Mouse (Mus musculus): ENCODE results near the gene Slc44a4. TPM values are rescaled to one million over a fixed set of nuclear protein-coding genes. Genes with fewer than 3 reads are reported as not detected.
"Not testable (repeated sequence)": the region's sequence is repeated elsewhere in the genome, so short reads cannot be mapped to it uniquely, and the experiment has no call there.

Gene Slc44a4
- polyA plus RNA-seq, 1 experiment, result 101 TPM

GRCm38 (mm10) chr17:34955884-34956283 lies 41.6 kb downstream of the Slc44a4 start:
- H3K4me3 ChIP-seq (ENCODE audit: low read depth, low read length), result no peak overlapping the region
- 83% methylated on average over 3 of the region's 3 CpGs for WGBS
- H3K36me3 ChIP-seq (ENCODE audit: control insufficient read depth, insufficient read depth, low read length), result 0 out of 2 replicates have a peak, but pooled peaks cover under 1% of the 10 kb centered on the region
- 0 out of 2 replicates have a peak, but pooled peaks cover 2% of the 10 kb centered on the region for H3K4me1 ChIP-seq (ENCODE audit: control insufficient read depth, insufficient read depth, insufficient read length, low read length)
- TF ChIP-seq CTCF (IDR thresholded peaks at IDR 0.05; ENCODE audit: extremely low read depth, insufficient read length, insufficient replicate concordance, low read depth, low read length) (no peak), POLR2A (IDR thresholded peaks at IDR 0.05; ENCODE audit: low read depth, low read length) (no peak)
- H3K27ac ChIP-seq (ENCODE audit: insufficient read depth, low read depth, low read length), result no peak overlapping the region
- no peaks in the 10 kb centered on the region for H3K27me3 ChIP-seq (ENCODE audit: control insufficient read depth, insufficient read depth, low read length)

GRCm38 (mm10) chr17:34956340-34956739 lies 42.1 kb downstream of the Slc44a4 start:
- Histone ChIP-seq H3K27me3 (ENCODE audit: control insufficient read depth, insufficient read depth, low read length) (no peaks in the 10 kb centered on the region), H3K36me3 (ENCODE audit: control insufficient read depth, insufficient read depth, low read length) (no peaks in the 10 kb centered on the region), H3K4me1 (ENCODE audit: control insufficient read depth, insufficient read depth, insufficient read length, low read length) (0 out of 2 replicates have a peak, but pooled peaks cover 2% of the 10 kb centered on the region), H3K27ac (ENCODE audit: insufficient read depth, low read depth, low read length) (no peak overlapping the region), H3K4me3 (ENCODE audit: low read depth, low read length) (no peak overlapping the region)
- TF ChIP-seq CTCF (IDR thresholded peaks at IDR 0.05; ENCODE audit: extremely low read depth, insufficient read length, insufficient replicate concordance, low read depth, low read length), result no peak
- no peak for TF ChIP-seq POLR2A (IDR thresholded peaks at IDR 0.05; ENCODE audit: low read depth, low read length)
- WGBS, result 27% methylated on average over 1 of the region's 1 CpGs

- not testable (repeated sequence) for H3K4me1 ChIP-seq (ENCODE audit: control insufficient read depth, insufficient read depth, insufficient read length, low read length); H3K27ac ChIP-seq (ENCODE audit: insufficient read depth, low read depth, low read length); H3K36me3 ChIP-seq (ENCODE audit: control insufficient read depth, insufficient read depth, low read length); H3K27me3 ChIP-seq (ENCODE audit: control insufficient read depth, insufficient read depth, low read length)
- 9% methylated on average over 36 of the region's 40 CpGs for WGBS
- H3K4me3 ChIP-seq (ENCODE audit: low read depth, low read length), result peak overlapping the region; percentile 43
These were observed 43.0 kb downstream of the Slc44a4 start for GRCm38 (mm10) chr17:34957291-34957690.

DNA sequence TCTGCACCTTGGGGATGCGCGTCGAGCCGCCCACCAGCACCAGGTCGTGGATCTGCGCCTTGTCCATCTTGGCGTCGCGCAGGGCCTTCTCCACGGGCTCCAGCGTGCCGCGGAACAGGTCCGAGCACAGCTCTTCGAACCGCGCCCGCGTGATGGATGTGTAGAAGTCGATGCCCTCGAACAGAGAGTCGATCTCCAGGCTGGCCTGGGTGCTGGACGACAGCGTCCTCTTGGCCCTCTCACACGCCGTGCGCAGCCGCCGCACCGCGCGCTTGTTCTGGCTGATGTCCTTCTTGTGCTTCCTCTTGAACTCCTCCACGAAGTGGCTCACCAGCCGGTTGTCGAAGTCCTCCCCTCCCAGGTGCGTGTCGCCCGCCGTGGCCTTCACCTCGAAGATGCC lies 43.7 kb downstream of the Slc44a4 start:
- 17% methylated on average over 30 of the region's 40 CpGs for WGBS
- H3K27me3 ChIP-seq (ENCODE audit: control insufficient read depth, insufficient read depth, low read length); H3K27ac ChIP-seq (ENCODE audit: insufficient read depth, low read depth, low read length); H3K36me3 ChIP-seq (ENCODE audit: control insufficient read depth, insufficient read depth, low read length); H3K4me1 ChIP-seq (ENCODE audit: control insufficient read depth, insufficient read depth, insufficient read length, low read length): not testable (repeated sequence)
- peak overlapping the region; percentile 24; the same call in 1 of the 2 replicates for H3K4me3 ChIP-seq (ENCODE audit: low read depth, low read length)

- peak overlapping the region; percentile 62 for H3K4me3 ChIP-seq (ENCODE audit: low read depth, low read length)
- H3K36me3 ChIP-seq (ENCODE audit: control insufficient read depth, insufficient read depth, low read length); H3K27me3 ChIP-seq (ENCODE audit: control insufficient read depth, insufficient read depth, low read length); H3K4me1 ChIP-seq (ENCODE audit: control insufficient read depth, insufficient read depth, insufficient read length, low read length); H3K27ac ChIP-seq (ENCODE audit: insufficient read depth, low read depth, low read length): not testable (repeated sequence)
- WGBS, result 1% methylated on average over 37 of the region's 47 CpGs
These were observed 44.5 kb downstream of the Slc44a4 start for GRCm38 (mm10) chr17:34958734-34959129.

DNA sequence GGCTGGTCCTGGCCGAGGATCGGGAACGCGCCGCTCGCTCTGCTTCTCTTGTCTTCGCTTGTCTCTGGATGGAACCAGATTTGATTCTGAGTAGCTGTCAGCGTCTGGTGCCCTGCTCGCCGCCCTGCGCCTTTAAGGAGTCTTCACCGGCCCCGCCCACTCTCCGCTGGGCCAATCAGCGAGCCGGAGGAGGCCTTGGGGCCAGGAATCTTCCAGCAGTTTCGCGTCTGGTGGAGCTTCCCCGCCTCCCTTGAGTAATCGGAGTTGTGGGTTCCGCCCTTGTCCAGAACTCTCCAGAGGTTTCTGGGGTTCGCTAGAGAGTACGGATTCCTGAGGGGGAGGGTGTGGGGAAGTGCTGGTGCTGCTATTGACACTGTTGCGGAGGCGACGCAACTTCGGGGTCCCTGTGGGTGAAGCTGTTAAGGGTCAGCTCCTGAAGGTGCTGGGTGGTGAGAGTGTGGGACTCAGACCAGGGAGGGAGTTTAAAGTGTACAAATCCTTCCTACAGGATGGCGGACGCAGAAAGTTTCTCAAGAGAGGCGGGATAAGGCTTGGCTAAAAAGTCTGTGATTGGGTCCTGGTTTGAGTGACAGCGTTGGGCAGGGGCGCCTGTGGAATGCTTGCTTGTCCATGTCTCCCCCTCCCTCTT lies 45.0 kb downstream of the Slc44a4 start, which contains the start of gene Hspa1b:
Gene Hspa1b, minus strand, starts transcription at position 109 of the 649 bp plus-strand sequence.
- TF ChIP-seq POLR2A (IDR thresholded peaks at IDR 0.05; ENCODE audit: low read depth, low read length), result peak; percentile 75; the same call in 1 of the 2 replicates
- H3K36me3 ChIP-seq (ENCODE audit: control insufficient read depth, insufficient read depth, low read length); H3K27me3 ChIP-seq (ENCODE audit: control insufficient read depth, insufficient read depth, low read length); H3K4me1 ChIP-seq (ENCODE audit: control insufficient read depth, insufficient read depth, insufficient read length, low read length): not testable (repeated sequence)
- Histone ChIP-seq H3K27ac (ENCODE audit: insufficient read depth, low read depth, low read length) (peak within 1 kb of the TSS; percentile 96), H3K4me3 (ENCODE audit: low read depth, low read length) (peak within 1 kb of the TSS; percentile 77)
- WGBS, result 1% methylated on average over 32 of the region's 32 CpGs

DNA sequence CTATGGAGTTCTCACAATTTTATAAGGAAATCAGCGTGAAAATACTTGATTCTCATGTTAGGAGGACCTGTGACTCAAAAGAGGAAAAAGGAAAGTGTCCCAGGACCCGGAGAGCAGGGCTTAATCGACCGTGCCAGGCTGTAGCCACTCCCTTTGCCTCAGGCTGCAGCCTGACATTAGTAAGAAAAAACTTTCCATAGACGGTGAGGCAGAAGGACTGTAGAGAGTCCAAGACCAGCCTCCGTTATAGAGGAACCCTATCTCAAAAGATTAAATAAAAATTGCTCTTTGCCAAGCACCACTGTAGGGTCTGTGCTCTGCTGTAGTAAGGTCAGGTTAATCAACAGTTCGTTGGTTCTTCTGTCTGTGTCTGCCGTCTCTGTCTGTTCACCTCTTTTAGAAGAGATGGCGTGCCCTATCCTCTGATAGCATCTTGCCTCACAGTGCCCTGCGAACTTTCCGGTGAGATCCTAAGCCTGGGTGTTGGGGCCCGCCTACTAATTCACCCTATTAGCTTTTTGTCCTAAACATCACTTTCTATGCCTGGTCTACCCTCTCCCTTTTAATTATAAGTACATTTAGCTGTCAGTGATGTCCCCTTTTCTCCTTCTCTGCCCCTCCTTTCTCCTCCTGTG lies 45.7 kb downstream of the Slc44a4 start:
- no peak for TF ChIP-seq POLR2A (IDR thresholded peaks at IDR 0.05; ENCODE audit: low read depth, low read length)
- Histone ChIP-seq H3K27me3 (ENCODE audit: control insufficient read depth, insufficient read depth, low read length) (no peaks in the 10 kb centered on the region), H3K36me3 (ENCODE audit: control insufficient read depth, insufficient read depth, low read length) (no peaks in the 10 kb centered on the region), H3K27ac (ENCODE audit: insufficient read depth, low read depth, low read length) (peak overlapping the region; percentile 96), H3K4me3 (ENCODE audit: low read depth, low read length) (peak overlapping the region; percentile 77), H3K4me1 (ENCODE audit: control insufficient read depth, insufficient read depth, insufficient read length, low read length) (0 out of 2 replicates have a peak, but pooled peaks cover 2% of the 10 kb centered on the region)
- 7% methylated on average over 12 of the region's 12 CpGs for WGBS
